Mouse (Mus musculus) spleen, postnatal 10 days (tissue): ENCODE data around the gene Ehd1.

Experiments used
- DNase-seq, 2 experiments: peaks; one replicate each; pipeline ENCODE4 v3.0.0; 2021 to 2022; ENCODE audit warnings: low spot score in 2 of 2

Ehd1 gene

GRCm38 (mm10) chr19:6333761-6334595 lies 57.5 kb downstream of the Ehd1 start:
- DNase-seq: no peak

GRCm38 (mm10) chr19:6334673-6335457 lies 58.3 kb downstream of the Ehd1 start, which contains the start of gene Men1:
Men1 (plus strand) TSS chr19:6334979.
- DNase-seq: peak; percentile 80 to 94

DNA sequence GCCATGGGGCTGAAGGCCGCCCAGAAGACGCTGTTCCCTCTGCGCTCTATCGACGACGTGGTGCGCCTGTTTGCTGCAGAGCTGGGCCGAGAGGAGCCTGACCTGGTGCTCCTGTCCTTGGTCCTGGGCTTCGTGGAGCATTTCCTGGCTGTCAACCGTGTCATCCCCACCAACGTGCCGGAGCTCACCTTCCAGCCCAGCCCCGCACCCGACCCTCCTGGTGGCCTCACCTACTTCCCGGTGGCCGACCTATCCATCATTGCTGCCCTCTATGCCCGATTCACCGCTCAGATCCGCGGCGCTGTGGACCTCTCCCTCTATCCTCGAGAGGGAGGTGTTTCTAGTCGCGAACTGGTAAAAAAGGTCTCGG lies 58.9 kb downstream of the Ehd1 start:
- DNase-seq: peak; percentile 53 to 57

DNA sequence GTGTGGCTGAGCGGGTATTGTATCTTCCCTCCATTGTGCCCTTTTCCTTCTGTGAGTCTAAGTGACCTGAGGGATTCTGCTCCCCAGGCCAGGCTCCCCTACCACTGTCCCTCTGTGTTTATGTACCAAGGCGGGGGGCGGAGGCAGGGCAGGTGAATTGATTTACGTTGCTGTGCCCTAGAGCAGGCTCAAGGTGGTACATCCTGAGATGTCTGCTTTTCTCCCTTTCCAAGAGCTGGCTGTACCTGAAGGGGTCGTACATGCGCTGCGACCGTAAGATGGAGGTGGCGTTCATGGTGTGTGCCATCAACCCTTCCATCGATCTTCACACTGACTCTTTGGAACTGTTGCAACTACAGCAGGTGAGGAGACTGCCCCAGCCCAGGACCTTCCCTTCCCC lies 60.4 kb downstream of the Ehd1 start:
- no peak for DNase-seq

DNA sequence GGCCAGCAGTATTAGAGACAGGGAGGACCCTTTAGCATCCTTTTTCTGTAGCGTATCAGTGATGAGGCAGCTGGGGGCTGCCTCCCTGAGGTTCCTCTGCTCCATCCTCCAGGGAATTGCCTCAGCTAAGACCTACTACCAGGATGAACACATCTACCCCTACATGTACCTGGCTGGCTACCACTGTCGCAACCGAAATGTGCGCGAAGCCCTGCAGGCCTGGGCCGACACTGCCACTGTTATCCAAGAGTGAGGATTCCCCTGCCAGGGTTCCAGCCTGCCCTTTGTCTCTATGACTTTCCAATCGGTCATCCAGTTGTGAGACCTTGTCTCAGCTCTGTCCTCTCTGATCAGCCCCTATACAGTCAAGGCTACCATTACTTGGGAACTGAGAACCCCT lies 61.6 kb downstream of the Ehd1 start:
- DNase-seq: no peak

GRCm38 (mm10) chr19:6338716-6339115 lies 62.2 kb downstream of the Ehd1 start:
- no peak for DNase-seq

DNA sequence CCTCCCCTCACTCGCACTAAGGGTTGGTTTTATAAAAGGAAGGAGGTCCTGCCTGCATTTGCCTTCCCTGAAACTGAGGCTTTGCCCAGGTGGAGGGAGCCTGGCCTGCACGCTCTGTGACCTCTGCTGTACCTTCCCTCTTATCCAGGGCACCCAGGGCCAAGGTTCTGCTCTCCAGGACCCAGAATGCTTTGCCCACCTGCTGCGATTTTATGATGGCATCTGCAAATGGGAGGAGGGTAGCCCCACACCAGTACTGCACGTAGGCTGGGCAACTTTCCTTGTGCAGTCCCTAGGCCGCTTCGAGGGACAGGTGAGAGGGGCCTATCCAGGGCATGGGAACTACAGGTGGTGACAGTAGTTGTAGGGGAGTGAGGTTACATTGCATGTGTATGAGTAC lies 62.7 kb downstream of the Ehd1 start:
- no peak for DNase-seq

DNA sequence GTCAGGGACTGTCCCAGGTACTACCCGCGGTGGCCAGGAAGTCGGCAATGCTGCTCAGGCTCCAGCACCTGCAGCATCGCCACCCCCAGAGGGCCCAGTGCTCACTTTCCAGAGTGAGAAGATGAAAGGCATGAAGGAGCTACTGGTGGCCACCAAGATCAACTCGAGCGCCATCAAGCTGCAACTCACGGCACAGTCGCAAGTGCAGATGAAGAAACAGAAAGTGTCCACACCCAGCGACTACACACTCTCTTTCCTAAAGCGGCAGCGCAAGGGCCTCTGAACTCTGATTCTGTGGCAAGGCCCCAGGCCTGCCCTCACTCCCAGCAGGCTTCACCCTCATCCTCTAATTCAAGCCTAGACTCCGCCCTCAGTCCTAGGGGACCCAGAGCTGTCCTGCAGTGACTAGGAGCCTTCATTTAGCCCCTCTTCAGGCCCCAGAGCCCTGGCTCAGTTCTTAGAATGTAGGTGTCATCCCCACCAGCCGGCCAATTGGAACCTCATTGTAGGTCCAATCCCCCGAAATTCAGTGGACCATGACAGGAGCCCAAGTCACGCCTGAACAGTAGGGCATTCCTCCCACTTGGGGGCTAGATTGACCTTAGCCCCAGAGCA lies 63.5 kb downstream of the Ehd1 start:
- peak; percentile 67 to 88 for DNase-seq

GRCm38 (mm10) chr19:6340524-6341452 lies 64.3 kb downstream of the Ehd1 start, which contains the start of gene Map4k2:
Map4k2 (plus strand) TSS chr19:6341135.
- DNase-seq: peak; percentile 90 to 95

GRCm38 (mm10) chr19:6341453-6342077 lies 65.0 kb downstream of the Ehd1 start:
- peak in 1 of 2 experiments; percentile 44 for DNase-seq

- no peak for DNase-seq
Measured at GRCm38 (mm10) chr19:6342276-6342933, 65.9 kb downstream of the Ehd1 start.

GRCm38 (mm10) chr19:6343066-6343925 lies 66.8 kb downstream of the Ehd1 start:
- DNase-seq: no peak

DNA sequence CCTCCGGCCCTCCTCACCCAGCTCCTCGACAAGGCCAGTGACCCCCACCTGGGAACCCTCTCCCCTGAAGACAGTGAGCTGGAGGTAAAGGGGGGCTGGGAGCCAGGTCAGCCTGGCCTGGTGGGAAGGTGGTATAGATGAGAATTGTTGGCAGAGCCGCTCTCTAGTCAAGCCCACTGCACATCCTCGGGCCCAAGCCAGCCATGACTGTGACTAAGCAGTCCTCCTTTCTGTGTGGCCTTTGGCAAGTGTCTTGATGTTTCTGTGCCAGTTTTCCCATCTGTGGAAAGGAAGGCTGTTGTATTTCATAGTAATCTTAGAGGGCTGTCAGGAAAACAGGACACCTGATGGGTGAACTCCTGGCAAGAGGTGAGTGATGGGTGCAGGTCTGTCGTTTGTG lies 67.5 kb downstream of the Ehd1 start:
- no peak for DNase-seq

- DNase-seq: no peak
Measured at GRCm38 (mm10) chr19:6346023-6346422, 69.5 kb downstream of the Ehd1 start.

- DNase-seq: no peak
Measured at GRCm38 (mm10) chr19:6346661-6347060, 70.1 kb downstream of the Ehd1 start.

- no peak for DNase-seq
Measured at GRCm38 (mm10) chr19:6347615-6348014, 71.1 kb downstream of the Ehd1 start.

GRCm38 (mm10) chr19:6348717-6349116 lies 72.2 kb downstream of the Ehd1 start:
- no peak for DNase-seq

DNA sequence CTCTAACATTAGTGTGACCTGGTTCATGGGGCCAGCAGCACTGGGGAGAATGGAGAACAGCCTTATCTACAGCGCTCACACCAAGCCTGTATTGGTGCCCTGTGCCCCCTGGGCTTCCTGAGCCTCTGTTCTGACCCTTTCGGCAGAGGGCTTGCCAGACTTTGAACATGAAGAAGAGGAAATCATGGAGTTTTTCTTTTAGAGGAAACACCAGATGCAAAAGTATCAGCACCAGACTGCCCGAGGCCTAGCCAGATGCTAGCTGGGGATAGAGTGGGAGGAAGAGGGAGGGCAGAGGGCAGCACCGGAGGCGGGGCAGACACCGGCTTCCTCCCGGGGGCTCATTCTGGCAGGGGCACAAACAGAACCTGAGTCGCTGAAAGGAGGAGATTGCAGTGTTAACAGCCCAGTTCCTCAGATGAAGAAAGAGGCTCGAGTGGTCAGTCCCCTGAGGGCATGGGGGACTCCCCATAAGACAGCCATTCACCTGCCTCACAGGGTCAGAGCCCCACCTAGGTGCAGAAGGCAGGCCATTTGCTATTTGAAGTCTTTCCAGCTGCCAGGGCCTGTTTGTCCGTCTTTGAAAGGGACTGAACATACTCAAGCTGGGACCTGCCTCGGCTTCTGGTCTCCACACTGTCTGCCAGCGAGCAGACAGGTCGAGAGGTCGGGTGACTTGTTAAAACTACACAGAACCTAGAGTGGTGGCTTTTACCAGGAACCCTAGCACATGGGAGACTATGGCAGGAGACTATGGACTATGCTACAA lies 72.9 kb downstream of the Ehd1 start:
- DNase-seq: peak in 1 of 2 experiments; percentile 44
